Mouse (Mus musculus): ENCODE measurements at regions not wholly inside any gene's neighbourhood (a gene's known extent, or its start where the extent isn't known, plus 50 kb on each side); places are given as distances from the start of the nearest gene placed in this dataset.

GRCm38 (mm10) chr13:83035962-83036361 lies 467.9 kb upstream of the Mef2c start:
- DNase-seq: no peak

GRCm38 (mm10) chr13:83041506-83041905 lies 462.3 kb upstream of the Mef2c start:
- DNase-seq: no peak

GRCm38 (mm10) chr13:83045516-83045915 lies 458.3 kb upstream of the Mef2c start:
- no peak for DNase-seq

GRCm38 (mm10) chr13:83045970-83046369 lies 457.9 kb upstream of the Mef2c start:
- DNase-seq: no peak

GRCm38 (mm10) chr13:83046571-83047123 lies 457.2 kb upstream of the Mef2c start:
- DNase-seq: no peak

- no peak for DNase-seq
Observed at GRCm38 (mm10) chr13:83055865-83056264, 448.0 kb upstream of the Mef2c start.

- DNase-seq: no peak
Observed at GRCm38 (mm10) chr13:83056415-83056814, 447.4 kb upstream of the Mef2c start.

- DNase-seq: no peak
Observed at GRCm38 (mm10) chr13:83064727-83065126, 439.1 kb upstream of the Mef2c start.

GRCm38 (mm10) chr13:83065201-83065600 lies 438.6 kb upstream of the Mef2c start:
- no peak for DNase-seq

GRCm38 (mm10) chr13:83066115-83066753 lies 437.6 kb upstream of the Mef2c start:
- peak; percentile 4 for DNase-seq

- DNase-seq: no peak
Observed at GRCm38 (mm10) chr13:83067496-83067895, 436.3 kb upstream of the Mef2c start.

GRCm38 (mm10) chr13:83068588-83068987 lies 435.2 kb upstream of the Mef2c start:
- DNase-seq: no peak

GRCm38 (mm10) chr13:83069293-83069692 lies 434.5 kb upstream of the Mef2c start:
- DNase-seq: no peak

- DNase-seq: no peak
Observed at GRCm38 (mm10) chr13:83072073-83072472, 431.8 kb upstream of the Mef2c start.

- DNase-seq: no peak
Observed at GRCm38 (mm10) chr13:83074219-83074965, 429.4 kb upstream of the Mef2c start.

- no peak for DNase-seq
Observed at GRCm38 (mm10) chr13:83075320-83075877, 428.4 kb upstream of the Mef2c start.

- DNase-seq: no peak
Observed at GRCm38 (mm10) chr13:83076611-83077010, 427.2 kb upstream of the Mef2c start.

GRCm38 (mm10) chr13:83077085-83077484 lies 426.7 kb upstream of the Mef2c start:
- DNase-seq: no peak

- DNase-seq: no peak
Observed at GRCm38 (mm10) chr13:83079291-83079690, 424.5 kb upstream of the Mef2c start.

- DNase-seq: no peak
Observed at GRCm38 (mm10) chr13:83084948-83085347, 418.9 kb upstream of the Mef2c start.

GRCm38 (mm10) chr13:83099908-83100307 lies 403.9 kb upstream of the Mef2c start:
- no peak for DNase-seq

GRCm38 (mm10) chr13:83110610-83111009 lies 393.2 kb upstream of the Mef2c start:
- DNase-seq: no peak

- DNase-seq: peak; percentile 7
Observed at GRCm38 (mm10) chr13:83111503-83111902, 392.3 kb upstream of the Mef2c start.

- DNase-seq: no peak
Observed at GRCm38 (mm10) chr13:83112323-83112722, 391.5 kb upstream of the Mef2c start.

Measured in kidney, postnatal 10 days (tissue).